Mouse (Mus musculus): ENCODE results near the gene Ttll10.

Ttll10 gene

GRCm38 (mm10) chr4:156059261-156059660, at the start of gene Ttll10:
Gene Ttll10, minus strand, starts transcription at chr4:156059414.
- DNase-seq (ENCODE audit: low spot score) = peak; percentile 18

GRCm38 (mm10) chr4:156103342-156103741, 44.1 kb upstream of the Ttll10 start:
- no peak for DNase-seq (ENCODE audit: low spot score)

GRCm38 (mm10) chr4:156101481-156101903, 42.3 kb upstream of the Ttll10 start:
- DNase-seq (ENCODE audit: low spot score) = no peak

- no peak for DNase-seq (ENCODE audit: low spot score)
These were observed 41.3 kb upstream of the Ttll10 start for GRCm38 (mm10) chr4:156100501-156100900.

GRCm38 (mm10) chr4:156099427-156099826, 40.2 kb upstream of the Ttll10 start:
- DNase-seq (ENCODE audit: low spot score) = no peak

GRCm38 (mm10) chr4:156097770-156098366, 38.7 kb upstream of the Ttll10 start:
- DNase-seq (ENCODE audit: low spot score) = peak; percentile 16

GRCm38 (mm10) chr4:156096191-156096590, 37.0 kb upstream of the Ttll10 start:
- DNase-seq (ENCODE audit: low spot score) = no peak

GRCm38 (mm10) chr4:156093758-156094157, 34.5 kb upstream of the Ttll10 start:
- DNase-seq (ENCODE audit: low spot score) = no peak

GRCm38 (mm10) chr4:156092765-156093164, 33.6 kb upstream of the Ttll10 start:
- no peak for DNase-seq (ENCODE audit: low spot score)

GRCm38 (mm10) chr4:156091236-156091635, 32.0 kb upstream of the Ttll10 start:
- no peak for DNase-seq (ENCODE audit: low spot score)

- no peak for DNase-seq (ENCODE audit: low spot score)
These were observed 28.3 kb upstream of the Ttll10 start for GRCm38 (mm10) chr4:156087398-156088087.

GRCm38 (mm10) chr4:156085256-156085655, 26.0 kb upstream of the Ttll10 start:
- DNase-seq (ENCODE audit: low spot score) = no peak

- DNase-seq (ENCODE audit: low spot score) = no peak
These were observed 25.1 kb upstream of the Ttll10 start for GRCm38 (mm10) chr4:156084096-156084879.

GRCm38 (mm10) chr4:156083348-156083747, 24.1 kb upstream of the Ttll10 start:
- no peak for DNase-seq (ENCODE audit: low spot score)

GRCm38 (mm10) chr4:156082621-156083234, 23.5 kb upstream of the Ttll10 start:
- no peak for DNase-seq (ENCODE audit: low spot score)

GRCm38 (mm10) chr4:156077499-156078301, 18.5 kb upstream of the Ttll10 start:
- peak; percentile 64 for DNase-seq (ENCODE audit: low spot score)

- DNase-seq (ENCODE audit: low spot score) = no peak
These were observed 17.7 kb upstream of the Ttll10 start for GRCm38 (mm10) chr4:156076911-156077382.

GRCm38 (mm10) chr4:156070716-156071115, 11.5 kb upstream of the Ttll10 start:
- peak; percentile 16 for DNase-seq (ENCODE audit: low spot score)

- DNase-seq (ENCODE audit: low spot score) = no peak
These were observed 11.1 kb upstream of the Ttll10 start for GRCm38 (mm10) chr4:156070276-156070675.

- DNase-seq (ENCODE audit: low spot score) = no peak
These were observed 10.5 kb upstream of the Ttll10 start for GRCm38 (mm10) chr4:156069701-156070100.

- no peak for DNase-seq (ENCODE audit: low spot score)
These were observed 8.2 kb upstream of the Ttll10 start for GRCm38 (mm10) chr4:156067256-156067949.

Data from embryo, embryonic 10 days (tissue).